Mouse (Mus musculus) brain, embryonic 14.5 days (tissue): Measurements from ENCODE around the gene Usp2.

Experiments used
- CTCF ChIP-seq: fragments of 200-500 bp; IDR thresholded peaks from 2 replicates; pipeline ENCODE4 v1.5.1; 2012; ENCODE audit warnings: inconsistent platforms, mild to moderate bottlenecking, moderate library complexity, borderline replicate concordance; ENCODE audit not compliant: insufficient read depth, insufficient read length; ENCODE audit errors: extremely low read depth
- POLR2A ChIP-seq: fragments of 200-500 bp; IDR thresholded peaks from 2 replicates; pipeline ENCODE4 v1.6.1; 2012; ENCODE audit warnings: mild to moderate bottlenecking, inconsistent platforms, borderline replicate concordance; ENCODE audit not compliant: poor library complexity, insufficient read depth, insufficient read length, severe bottlenecking; ENCODE audit errors: extremely low read depth

GRCm38 (mm10) chr9:44017846-44018245 lies 49.0 kb upstream of the Usp2 start:
- no peak for TF ChIP-seq CTCF
- TF ChIP-seq POLR2A: no peak
